22 mouse cellular contexts compared by ENCODE assay signal in the genomic region with DNA sequence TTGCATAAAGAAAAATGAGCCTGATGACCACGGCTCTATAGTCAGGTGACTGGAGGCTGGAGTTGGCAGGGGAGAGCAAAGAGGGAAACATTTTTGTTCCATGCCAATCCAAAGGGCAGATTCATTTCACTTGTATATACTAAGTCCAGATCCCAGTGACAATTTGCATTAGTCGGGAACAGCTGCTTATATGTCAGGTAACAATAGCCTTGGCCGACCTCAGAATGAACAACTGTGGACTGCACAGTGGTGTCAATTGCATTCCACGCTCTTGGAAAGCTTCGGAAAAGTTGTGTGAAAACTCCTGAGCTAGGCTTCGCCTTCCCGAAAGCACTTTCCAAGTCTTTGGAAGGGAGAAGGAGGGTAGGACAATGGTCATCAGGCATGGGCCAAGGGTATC.
DNase-seq lines count a peak whose midpoint lies in the region; ATAC-seq and TF ChIP-seq lines count a peak whose summit lies in the region.
"Had no signal": no experiment of that assay in that cellular context is flagged by ENCODE, and none has a peak within 500 bp of the region (broad histone marks: within the 10 kb centered on the region; RNA-seq: fewer than 3 reads in every experiment).

No protein-coding gene starts in this region.

- H3K27me3 ChIP-seq in embryonic facial prominence, embryonic 14.5 days (replicated peaks; ENCODE audit: control insufficient read depth, insufficient read depth, low read length) = no peaks in the 10 kb centered on the region
- H3K27me3 ChIP-seq in embryonic facial prominence, embryonic 10.5 days (replicated peaks; ENCODE audit: low read depth, poor library complexity, severe bottlenecking) = no peaks in the 10 kb centered on the region
- H3K27me3 ChIP-seq in limb, embryonic 13.5 days = no peaks in the 10 kb centered on the region
- no peaks in the 10 kb centered on the region for H3K27me3 ChIP-seq in limb, embryonic 10.5 days (ENCODE audit: low read depth, poor library complexity, severe bottlenecking)
- 0 out of 2 replicates have a peak, but pooled peaks cover 3% of the 10 kb centered on the region for H3K27me3 ChIP-seq in embryonic facial prominence, embryonic 15.5 days
- no peaks in the 10 kb centered on the region for H3K27me3 ChIP-seq in limb, embryonic 14.5 days (ENCODE audit: control insufficient read depth, insufficient read depth, low read length)
- H3K27me3 ChIP-seq: CH12.LX had no signal

- no peaks in the 10 kb centered on the region for H3K9me3 ChIP-seq in embryonic facial prominence, embryonic 14.5 days (ENCODE audit: control insufficient read depth, low read length)
- no peaks in the 10 kb centered on the region for H3K9me3 ChIP-seq in embryonic facial prominence, embryonic 10.5 days
- no peaks in the 10 kb centered on the region for H3K9me3 ChIP-seq in limb, embryonic 13.5 days
- H3K9me3 ChIP-seq in limb, embryonic 10.5 days (replicated peaks) = no peaks in the 10 kb centered on the region
- H3K9me3 ChIP-seq in embryonic facial prominence, embryonic 15.5 days (replicated peaks) = no peaks in the 10 kb centered on the region
- no peaks in the 10 kb centered on the region for H3K9me3 ChIP-seq in limb, embryonic 14.5 days (ENCODE audit: control insufficient read depth, low read length)
- H3K9me3 ChIP-seq: G1E had no signal

- H3K9ac ChIP-seq in embryonic facial prominence, embryonic 14.5 days (ENCODE audit: low read depth, low read length) = no peak overlapping the region
- H3K9ac ChIP-seq in limb, embryonic 13.5 days = no peak overlapping the region
- H3K9ac ChIP-seq in embryonic facial prominence, embryonic 15.5 days = no peak overlapping the region
- no peak overlapping the region for H3K9ac ChIP-seq in limb, embryonic 14.5 days (ENCODE audit: low read depth, low read length, severe bottlenecking)

- DNase-seq in embryonic facial prominence, embryonic 14.5 days (ENCODE audit: low spot score) = peak; percentile 66
- DNase-seq in embryonic facial prominence, embryonic 10.5 days (ENCODE audit: low spot score) = no peak
- DNase-seq in limb, embryonic 10.5 days (ENCODE audit: low spot score) = no peak
- DNase-seq in limb, embryonic 14.5 days (ENCODE audit: low spot score) = peak; percentile 31
- DNase-seq in urinary bladder, adult 18-20 months (ENCODE audit: low spot score in 2 of 2) = no peak
- DNase-seq in testis, postnatal 10 days (ENCODE audit: low spot score) = no peak
- DNase-seq: adrenal gland, adult 2 months; adrenal gland, adult 8-10 months; adrenal gland, postnatal 10 days; adrenal gland, postnatal 14 days; adrenal gland, postnatal 25 days; adrenal gland, postnatal 36 days; B cell, adult 2 months; cerebellum, adult 11 months; cerebellum, adult 11-12 months had no signal

- no peak for TF ChIP-seq POLR2A in limb, embryonic 14.5 days (IDR thresholded peaks at IDR 0.05; ENCODE audit: borderline replicate concordance, extremely low read depth, insufficient read depth, insufficient read length)

- no peaks in the 10 kb centered on the region for H3K36me3 ChIP-seq in embryonic facial prominence, embryonic 14.5 days (ENCODE audit: control insufficient read depth, insufficient read depth, low read length)
- no peaks in the 10 kb centered on the region for H3K36me3 ChIP-seq in embryonic facial prominence, embryonic 10.5 days (replicated peaks)
- no peaks in the 10 kb centered on the region for H3K36me3 ChIP-seq in limb, embryonic 13.5 days
- H3K36me3 ChIP-seq in limb, embryonic 10.5 days = no peaks in the 10 kb centered on the region
- no peaks in the 10 kb centered on the region for H3K36me3 ChIP-seq in embryonic facial prominence, embryonic 15.5 days
- no peaks in the 10 kb centered on the region for H3K36me3 ChIP-seq in limb, embryonic 14.5 days (ENCODE audit: control insufficient read depth, insufficient read depth, low read length)
- H3K36me3 ChIP-seq: G1E had no signal

- WGBS in embryonic facial prominence, embryonic 14.5 days = 68% methylated on average over 7 of the region's 7 CpGs
- 87% methylated on average over 7 of the region's 7 CpGs for WGBS in embryonic facial prominence, embryonic 10.5 days
- WGBS in limb, embryonic 13.5 days = 71% methylated on average over 7 of the region's 7 CpGs
- 92% methylated on average over 7 of the region's 7 CpGs for WGBS in limb, embryonic 10.5 days
- 71% methylated on average over 7 of the region's 7 CpGs for WGBS in embryonic facial prominence, embryonic 15.5 days
- WGBS in limb, embryonic 14.5 days = 76% methylated on average over 7 of the region's 7 CpGs

- H3K4me1 ChIP-seq in embryonic facial prominence, embryonic 14.5 days (ENCODE audit: control insufficient read depth, insufficient read depth, low read length) = no peaks in the 10 kb centered on the region
- H3K4me1 ChIP-seq in embryonic facial prominence, embryonic 10.5 days = no peaks in the 10 kb centered on the region
- no peaks in the 10 kb centered on the region; the same call in 1 of the 2 replicates for H3K4me1 ChIP-seq in limb, embryonic 13.5 days
- H3K4me1 ChIP-seq in limb, embryonic 10.5 days = no peaks in the 10 kb centered on the region
- no peaks in the 10 kb centered on the region for H3K4me1 ChIP-seq in embryonic facial prominence, embryonic 15.5 days
- no peaks in the 10 kb centered on the region for H3K4me1 ChIP-seq in limb, embryonic 14.5 days (ENCODE audit: control insufficient read depth, insufficient read depth, low read length)

- no peak overlapping the region for H3K4me3 ChIP-seq in embryonic facial prominence, embryonic 14.5 days (ENCODE audit: low read depth, low read length)
- H3K4me3 ChIP-seq in embryonic facial prominence, embryonic 10.5 days = no peak overlapping the region
- no peak overlapping the region for H3K4me3 ChIP-seq in limb, embryonic 13.5 days
- H3K4me3 ChIP-seq in limb, embryonic 10.5 days = no peak overlapping the region
- no peak overlapping the region for H3K4me3 ChIP-seq in embryonic facial prominence, embryonic 15.5 days (replicated peaks)
- no peak overlapping the region for H3K4me3 ChIP-seq in limb, embryonic 14.5 days (replicated peaks; ENCODE audit: low read length)

- ATAC-seq in embryonic facial prominence, embryonic 14.5 days (ENCODE audit: low read depth) = 0 out of 2 replicates have a peak, but pooled peaks have one; percentile 55
- ATAC-seq in limb, embryonic 13.5 days (ENCODE audit: low FRiP score, low read depth) = peak; percentile 81
- ATAC-seq in embryonic facial prominence, embryonic 15.5 days (ENCODE audit: insufficient number of reproducible peaks, low FRiP score, low TSS enrichment, low read depth) = peak; percentile 19; the same call in 1 of the 2 replicates
- ATAC-seq in limb, embryonic 14.5 days (ENCODE audit: low FRiP score, low read depth) = peak; percentile 79; the same call in 1 of the 2 replicates
- ATAC-seq: activated CD4-positive, CD25-positive, alpha-beta regulatory T cell, adult 4 months; CD4-positive, CD25-positive, alpha-beta regulatory T cell, adult 4 months; Patski had no signal

- H3K4me2 ChIP-seq in embryonic facial prominence, embryonic 14.5 days (ENCODE audit: low read depth, low read length) = no peak overlapping the region
- H3K4me2 ChIP-seq in limb, embryonic 13.5 days (replicated peaks) = no peak overlapping the region
- H3K4me2 ChIP-seq in embryonic facial prominence, embryonic 15.5 days (replicated peaks) = no peak overlapping the region
- no peak overlapping the region for H3K4me2 ChIP-seq in limb, embryonic 14.5 days (replicated peaks; ENCODE audit: low read depth, low read length, severe bottlenecking)

- no peak overlapping the region for H3K27ac ChIP-seq in embryonic facial prominence, embryonic 14.5 days (replicated peaks; ENCODE audit: low read depth, low read length)
- H3K27ac ChIP-seq in embryonic facial prominence, embryonic 10.5 days (replicated peaks) = no peak overlapping the region
- peak overlapping the region; percentile 33; the same call in 1 of the 2 replicates for H3K27ac ChIP-seq in limb, embryonic 13.5 days
- no peak overlapping the region for H3K27ac ChIP-seq in limb, embryonic 10.5 days
- H3K27ac ChIP-seq in embryonic facial prominence, embryonic 15.5 days (replicated peaks) = no peak overlapping the region
- no peak overlapping the region for H3K27ac ChIP-seq in limb, embryonic 14.5 days (replicated peaks; ENCODE audit: low read depth, low read length)

Comparison
In these comparisons a context has a peak if more than half of its experiments do, and no peak if none do; other contexts are left out.
1. DNase-seq: peak in embryonic facial prominence, embryonic 14.5 days (single experiment) and limb, embryonic 14.5 days (single experiment); none in embryonic facial prominence, embryonic 10.5 days (single experiment), limb, embryonic 10.5 days (single experiment), urinary bladder, adult 18-20 months (0 of 2) and testis, postnatal 10 days (single experiment).
2. ATAC-seq: peak in every context shown above with its lines; median percentile 81 in limb, embryonic 13.5 days; 79 in limb, embryonic 14.5 days; 55 in embryonic facial prominence, embryonic 14.5 days; 19 in embryonic facial prominence, embryonic 15.5 days.